Mouse (Mus musculus) cerebellum, adult 2 months (tissue): Measurements from ENCODE around the gene Epn3. TPM values are rescaled to one million over a fixed set of nuclear protein-coding genes. Genes with fewer than 3 reads are reported as not detected.

ENCODE experiments used
- DNase-seq, 2 experiments: peaks; one replicate each; pipeline ENCODE4 v3.0.0; 2021
- H3K27ac ChIP-seq: fragments of 200-500 bp; 2 replicates; pipeline ENCODE4 v1.5.1; 2012; ENCODE audit warnings: low read length, control low read depth, inconsistent platforms; ENCODE audit not compliant: insufficient read depth
- H3K27me3 ChIP-seq: fragments of 200-500 bp; 2 replicates; pipeline ENCODE4 v1.6.1; 2012; ENCODE audit warnings: inconsistent platforms, mild to moderate bottlenecking, low read length, moderate library complexity; ENCODE audit not compliant: control insufficient read depth, insufficient read depth
- H3K4me1 ChIP-seq: fragments of 200-500 bp; 2 replicates; pipeline ENCODE4 v1.6.1; 2011; ENCODE audit warnings: low read length; ENCODE audit not compliant: control insufficient read depth, insufficient read depth
- H3K4me3 ChIP-seq: fragments of 200-500 bp; replicated peaks from 2 replicates; pipeline ENCODE3; 2011; ENCODE audit warnings: mild to moderate bottlenecking, low read depth, low read length, control low read depth; ENCODE audit not compliant: insufficient read depth
- CTCF ChIP-seq: fragments of 200-500 bp; IDR thresholded peaks from 2 replicates; pipeline ENCODE4 v1.5.1; 2011; ENCODE audit warnings: low read depth, mild to moderate bottlenecking, control low read depth, low read length, moderate library complexity, borderline replicate concordance; ENCODE audit not compliant: insufficient read depth
- POLR2A ChIP-seq: fragments of 200-500 bp; IDR thresholded peaks from 2 replicates; pipeline ENCODE4 v1.6.1; 2011; ENCODE audit warnings: low read length, control low read depth, borderline replicate concordance; ENCODE audit not compliant: insufficient read depth
- WGBS: fragments of 180-500 bp; shearing (Covaris S2); methylation state at CpG from one replicate; pipeline ENCODE4 v1.1.7; 2018; 5-methylcytosine and 5-hydroxymethylcytosine counted together
- polyA plus RNA-seq: library from polyadenylated mRNA; depleted of rRNA; stranded (reverse); fragments of >200 nt; gene quantifications from 2 replicates; pipeline ENCODE4 v1.2.3, GENCODE M21; 2012

Epn3 gene
- polyA plus RNA-seq, 1 experiment = 31.1 TPM

DNA sequence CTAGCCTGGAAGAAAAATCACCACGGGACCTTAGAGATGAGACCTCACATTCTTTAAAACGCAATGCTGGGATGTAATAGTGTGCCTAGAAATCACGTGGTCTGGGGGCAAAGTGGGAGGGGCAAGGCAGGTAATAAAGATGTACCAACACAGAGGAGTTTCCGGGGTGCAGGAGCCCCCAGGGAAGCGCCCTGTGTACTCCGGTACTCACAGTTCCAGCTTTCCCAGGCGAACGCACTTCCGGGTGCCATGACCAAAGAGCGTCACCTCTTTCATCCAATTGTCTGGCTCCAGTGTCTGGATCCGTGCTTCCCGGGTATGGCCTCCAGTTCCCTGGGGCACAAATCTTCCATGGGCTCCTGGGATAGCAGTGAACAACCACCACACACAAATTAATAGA, 43.6 kb upstream of the Epn3 start:
- WGBS = 79% methylated on average over 12 of the region's 12 CpGs
- TF ChIP-seq CTCF (no peak), POLR2A (no peak)
- no peaks in the 10 kb centered on the region for H3K27me3 ChIP-seq
- 0 out of 2 replicates have a peak, but pooled peaks cover 2% of the 10 kb centered on the region for H3K4me1 ChIP-seq
- no peak overlapping the region for H3K4me3 ChIP-seq
- no peak for DNase-seq
- H3K27ac ChIP-seq = no peak overlapping the region

DNA sequence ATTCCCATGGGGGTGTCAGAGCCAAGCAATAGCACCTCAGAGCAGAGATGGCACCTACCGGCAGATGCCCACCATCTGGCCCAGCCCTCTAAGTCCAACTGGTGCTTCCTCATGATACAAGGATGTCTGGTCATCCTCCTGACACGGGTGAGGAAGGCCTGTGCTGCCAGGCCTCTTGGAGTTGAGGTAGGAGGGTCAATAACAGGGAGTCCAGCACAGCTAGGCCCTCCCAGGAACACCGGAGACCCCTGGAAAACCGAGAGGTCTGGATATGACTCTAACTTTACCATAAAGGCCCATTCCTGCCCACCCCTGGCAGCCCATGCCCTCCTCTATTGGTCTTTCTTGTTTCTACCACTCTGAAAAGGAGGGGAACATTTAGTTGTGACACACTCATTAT, 42.6 kb upstream of the Epn3 start:
- 0 out of 2 replicates have a peak, but pooled peaks cover 2% of the 10 kb centered on the region for H3K4me1 ChIP-seq
- no peaks in the 10 kb centered on the region for H3K27me3 ChIP-seq
- WGBS = 76% methylated on average over 4 of the region's 4 CpGs
- TF ChIP-seq CTCF (no peak), POLR2A (no peak)
- H3K4me3 ChIP-seq = no peak overlapping the region
- H3K27ac ChIP-seq = no peak overlapping the region
- no peak for DNase-seq

DNA sequence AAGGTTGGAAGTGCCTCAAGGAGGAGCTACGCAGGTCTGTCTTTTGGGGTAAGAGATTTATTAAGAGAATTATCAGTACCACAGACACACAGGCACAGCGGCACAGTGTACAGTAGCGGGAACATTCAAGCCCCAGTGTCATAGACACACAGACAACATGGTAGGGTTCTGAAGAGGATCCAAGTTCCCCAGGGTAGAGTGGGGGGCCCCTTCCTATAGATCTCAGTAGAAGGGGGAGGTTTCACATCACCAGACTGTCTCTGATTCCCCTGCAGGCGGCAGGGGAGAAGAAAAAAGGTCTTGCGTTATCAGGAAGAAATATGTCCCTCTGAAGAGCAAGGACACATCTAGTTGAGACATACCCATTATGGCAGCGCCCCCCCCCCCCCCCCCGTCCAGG, 40.0 kb upstream of the Epn3 start:
- WGBS = 84% methylated on average over 7 of the region's 7 CpGs
- no peak overlapping the region for H3K4me3 ChIP-seq
- no peak for DNase-seq
- H3K4me1 ChIP-seq = no peaks in the 10 kb centered on the region
- no peaks in the 10 kb centered on the region for H3K27me3 ChIP-seq
- no peak overlapping the region for H3K27ac ChIP-seq
- TF ChIP-seq POLR2A = no peak
- no peak for TF ChIP-seq CTCF

DNA sequence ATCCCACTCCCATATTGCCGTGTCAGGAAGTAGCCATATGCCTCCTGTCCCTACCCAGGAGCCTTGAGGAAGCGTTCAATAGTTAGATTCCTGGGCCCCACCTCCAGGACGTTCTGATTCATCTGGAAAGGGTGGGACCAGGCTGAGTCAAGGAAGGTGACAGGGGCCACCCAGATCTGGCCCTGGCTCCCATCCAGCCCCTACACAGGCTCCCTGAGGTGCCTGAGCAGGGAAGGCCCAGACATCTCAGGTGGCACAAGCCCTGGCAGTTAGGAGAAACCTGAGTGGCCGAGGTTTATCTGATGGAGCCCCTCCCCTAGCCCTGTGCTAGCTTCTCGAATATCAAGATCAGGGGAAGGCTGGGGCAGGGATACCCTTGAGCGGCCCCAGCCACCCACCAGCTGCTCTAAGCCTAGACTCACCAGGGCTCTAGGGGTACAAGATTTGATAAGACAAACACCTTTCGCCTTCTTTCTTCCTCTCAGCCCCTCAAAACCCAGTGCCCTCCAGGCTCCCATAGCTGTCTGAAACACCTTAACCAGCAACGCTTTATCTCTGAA, 39.0 kb upstream of the Epn3 start:
- H3K27me3 ChIP-seq = no peaks in the 10 kb centered on the region
- WGBS = 68% methylated on average over 8 of the region's 8 CpGs
- no peak for DNase-seq

DNA sequence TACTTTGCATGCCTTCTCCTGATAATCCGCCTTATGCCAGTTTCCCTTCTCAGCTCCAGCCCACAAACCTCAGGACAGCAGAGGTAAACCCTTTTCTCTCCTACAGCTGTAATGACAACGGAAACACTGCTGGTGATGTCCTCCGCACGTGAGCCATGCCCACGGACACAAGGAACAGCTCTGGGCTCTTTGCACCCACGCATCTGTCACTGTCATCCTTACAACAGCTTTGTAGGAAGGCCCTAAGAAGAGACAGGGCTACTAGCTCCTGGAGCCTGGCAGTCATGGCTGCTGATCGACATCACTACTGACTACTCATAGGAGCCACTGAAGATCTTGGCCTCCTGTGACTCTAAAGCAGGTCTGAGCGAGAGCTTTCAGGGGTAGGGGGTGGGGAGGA, 33.4 kb upstream of the Epn3 start:
- no peaks in the 10 kb centered on the region for H3K27me3 ChIP-seq
- no peak for DNase-seq
- H3K4me1 ChIP-seq = no peaks in the 10 kb centered on the region
- 79% methylated on average over 8 of the region's 8 CpGs for WGBS
- no peak overlapping the region for H3K4me3 ChIP-seq
- H3K27ac ChIP-seq = no peak overlapping the region
- TF ChIP-seq POLR2A (no peak), CTCF (no peak)

More for the DNA sequence above, 39.0 kb upstream of the Epn3 start:
- Histone ChIP-seq H3K4me1 (no peaks in the 10 kb centered on the region), H3K27ac (no peak overlapping the region), H3K4me3 (no peak overlapping the region)
- TF ChIP-seq POLR2A (no peak), CTCF (no peak)

DNA sequence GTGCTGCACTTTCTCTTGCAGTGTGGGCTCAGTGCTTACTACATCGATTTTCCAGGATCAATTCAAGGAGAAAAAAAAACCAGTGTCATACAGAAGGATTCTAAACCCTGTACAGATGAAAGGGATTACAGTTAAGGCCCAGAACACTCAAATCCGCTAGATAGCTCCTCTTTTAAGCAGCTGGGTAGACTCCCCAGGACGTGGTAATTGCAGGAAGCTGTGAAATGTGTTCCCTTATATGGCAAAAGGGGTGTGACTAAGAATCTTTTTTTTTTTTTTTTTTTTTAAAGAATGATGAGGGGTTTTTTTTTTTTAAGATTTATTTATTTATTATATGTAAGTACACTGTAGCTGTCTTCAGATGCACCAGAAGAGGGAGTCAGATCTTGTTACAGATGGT, 29.1 kb upstream of the Epn3 start:
- Histone ChIP-seq H3K4me1 (no peaks in the 10 kb centered on the region), H3K27ac (no peak overlapping the region), H3K27me3 (no peaks in the 10 kb centered on the region), H3K4me3 (no peak overlapping the region)
- DNase-seq = no peak
- TF ChIP-seq CTCF (no peak), POLR2A (no peak)
- 60% methylated on average over 3 of the region's 3 CpGs for WGBS

DNA sequence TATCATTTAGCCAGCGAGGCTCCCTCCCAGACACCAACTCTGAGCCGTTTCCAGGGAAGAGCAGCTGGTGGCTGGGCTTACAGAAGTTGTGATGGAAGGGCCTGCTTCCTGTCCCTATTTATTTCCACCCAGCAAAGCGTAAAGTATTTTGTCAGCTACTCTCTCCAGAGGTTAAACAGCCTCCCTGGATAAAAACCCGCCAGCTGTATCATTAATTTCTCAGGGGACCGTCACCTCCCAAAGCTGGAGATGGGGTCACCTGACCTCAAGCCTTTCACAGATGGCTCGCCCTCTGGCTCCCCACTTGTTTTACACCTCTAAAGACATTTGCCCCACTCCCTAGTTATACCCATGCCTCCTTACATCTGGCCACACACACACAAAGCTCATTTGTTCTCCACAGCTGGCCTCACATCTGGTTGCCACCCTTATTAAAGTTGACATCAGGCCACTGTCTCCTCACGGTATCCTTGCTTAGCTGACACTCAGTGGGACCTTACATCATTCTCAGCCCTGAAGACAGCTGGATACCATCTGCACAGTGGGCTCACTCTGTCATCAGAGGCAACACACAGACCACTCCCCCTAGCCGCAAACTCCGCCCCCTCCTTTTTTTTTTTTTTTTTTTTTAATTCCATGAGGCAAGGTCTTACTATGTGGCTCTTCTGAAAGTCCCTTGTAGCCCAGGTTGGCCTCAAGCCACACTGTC, 26.6 kb upstream of the Epn3 start:
- TF ChIP-seq CTCF = no peak
- no peak for TF ChIP-seq POLR2A
- WGBS = 44% methylated on average over 9 of the region's 9 CpGs
- no peak overlapping the region for H3K27ac ChIP-seq

More for the DNA sequence above, 26.6 kb upstream of the Epn3 start:
- no peak for DNase-seq
- Histone ChIP-seq H3K4me1 (0 out of 2 replicates have a peak, but pooled peaks cover 3% of the 10 kb centered on the region), H3K4me3 (no peak overlapping the region), H3K27me3 (no peaks in the 10 kb centered on the region)
